Mouse (Mus musculus) layer of hippocampus, postnatal 14 days (tissue): Measurements from ENCODE around the gene Sh2d3c. TPM values are rescaled to one million over a fixed set of nuclear protein-coding genes. Genes with fewer than 3 reads are reported as not detected.

Experiments
- DNase-seq, 2 experiments: peaks; one replicate each; pipeline ENCODE4 v3.0.0; 2021 to 2022; ENCODE audit warnings: low spot score in 2 of 2, mixed read lengths in 1 of 2
- total RNA-seq, 2 experiments: library from RNA; stranded (reverse); gene quantifications; 2 replicates each; pipeline ENCODE4 v1.2.3; 2021

The Sh2d3c gene
- total RNA-seq, 2 experiments from 2014 or later, result 31.4 to 33.2 TPM

GRCm38 (mm10) chr2:32752181-32752580 is 31.3 kb downstream of the Sh2d3c start:
- no peak for DNase-seq

DNA sequence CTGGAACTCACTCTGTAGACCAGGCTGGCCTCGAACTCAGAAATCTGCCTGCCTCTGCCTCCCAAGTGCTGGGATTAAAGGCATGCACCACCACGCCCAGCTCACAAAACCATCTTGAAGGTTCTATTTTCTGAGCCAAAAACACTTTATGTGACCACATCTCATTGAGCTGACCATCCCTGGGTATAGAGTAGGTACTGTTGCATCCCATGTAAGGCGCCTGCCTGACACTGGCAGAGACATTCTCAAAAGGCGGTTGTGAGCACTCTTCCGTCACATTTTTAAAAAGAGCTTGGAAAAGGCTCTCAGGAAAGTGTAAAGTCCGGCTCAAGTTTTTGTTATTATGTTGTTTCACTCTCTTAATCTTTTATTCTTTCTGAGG is 35.8 kb downstream of the Sh2d3c start:
- DNase-seq, result no peak

DNA sequence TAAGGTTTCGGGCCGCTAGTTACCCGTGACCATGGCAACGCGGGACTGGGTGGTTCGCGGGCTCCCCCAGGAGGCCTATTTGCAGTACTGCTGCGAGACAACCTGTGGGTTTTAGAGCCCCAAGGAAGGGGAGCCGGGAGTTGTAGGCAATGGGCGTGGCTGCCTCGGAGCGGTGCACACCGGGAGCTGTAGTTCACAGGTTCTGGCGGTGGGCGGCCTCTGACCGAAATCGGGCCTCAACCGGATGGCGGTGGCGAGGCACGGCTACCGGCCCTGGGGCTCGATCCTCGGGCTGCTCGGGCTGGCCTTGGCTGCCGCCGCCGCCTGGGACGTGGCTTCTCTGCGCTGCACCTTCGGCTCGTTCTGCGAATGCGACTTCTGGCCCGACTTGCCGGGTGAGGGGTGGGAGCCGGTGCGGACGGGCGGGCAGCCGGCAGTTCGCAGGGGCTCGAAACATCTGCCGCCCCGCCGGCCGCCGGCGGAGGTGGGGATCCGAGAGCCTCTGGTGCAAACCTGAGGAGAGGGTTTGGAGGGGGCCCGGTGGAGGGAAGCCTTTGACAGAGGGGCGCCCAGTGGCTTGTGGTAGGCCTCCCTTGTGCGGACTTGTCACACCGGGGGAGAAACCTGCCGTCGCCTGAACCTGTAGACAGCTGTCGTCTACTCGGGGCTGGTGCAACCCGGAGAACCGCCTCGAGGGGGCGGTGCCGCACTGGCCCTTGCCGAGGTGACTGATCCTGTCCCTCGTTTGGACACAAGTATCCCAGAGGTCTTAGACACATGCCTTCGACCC is 36.4 kb downstream of the Sh2d3c start, which contains the start of gene Tor2a:
TSS of gene Tor2a (plus strand) at position 179 of the 790 bp plus-strand sequence.
- peak; percentile 96 to 98 for DNase-seq

DNA sequence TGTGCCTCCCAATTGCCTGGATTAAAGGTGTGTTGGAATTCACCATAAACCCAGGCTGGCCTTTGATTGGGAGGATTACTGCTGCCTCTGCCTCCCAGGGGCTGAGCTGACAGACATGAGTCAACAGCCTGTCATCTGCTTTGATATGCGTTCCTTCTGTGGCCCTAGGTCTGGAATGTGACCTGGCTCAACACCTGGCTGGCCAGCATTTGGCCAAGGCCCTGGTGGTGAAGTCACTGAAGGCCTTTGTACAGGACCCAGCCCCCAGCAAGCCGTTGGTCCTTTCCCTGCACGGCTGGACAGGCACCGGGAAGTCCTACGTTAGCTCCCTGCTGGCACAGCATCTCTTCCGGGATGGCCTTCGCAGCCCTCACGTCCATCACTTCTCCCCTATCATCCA is 37.6 kb downstream of the Sh2d3c start:
- no peak for DNase-seq

DNA sequence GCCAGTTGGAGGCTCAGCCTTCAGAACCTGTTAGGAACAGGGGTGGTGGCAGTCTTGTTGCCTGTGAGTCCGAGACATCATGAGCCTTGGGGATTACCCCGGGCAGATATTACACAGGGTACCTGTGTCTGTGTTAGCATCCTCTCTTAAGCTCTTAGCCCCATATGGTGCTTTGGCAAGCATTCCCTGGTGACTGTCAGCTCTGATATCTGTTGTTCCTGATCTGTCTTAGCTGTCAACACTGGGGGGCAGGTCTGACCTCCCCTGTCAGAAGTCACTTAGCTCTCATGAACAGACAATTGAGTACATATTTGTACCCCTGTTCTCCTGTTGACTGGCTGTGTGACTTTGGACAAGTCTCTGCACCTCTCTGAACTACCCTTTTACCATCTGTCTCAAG is 38.1 kb downstream of the Sh2d3c start:
- DNase-seq, result no peak

GRCm38 (mm10) chr2:32761361-32761760 is 40.5 kb downstream of the Sh2d3c start:
- DNase-seq, result no peak

DNA sequence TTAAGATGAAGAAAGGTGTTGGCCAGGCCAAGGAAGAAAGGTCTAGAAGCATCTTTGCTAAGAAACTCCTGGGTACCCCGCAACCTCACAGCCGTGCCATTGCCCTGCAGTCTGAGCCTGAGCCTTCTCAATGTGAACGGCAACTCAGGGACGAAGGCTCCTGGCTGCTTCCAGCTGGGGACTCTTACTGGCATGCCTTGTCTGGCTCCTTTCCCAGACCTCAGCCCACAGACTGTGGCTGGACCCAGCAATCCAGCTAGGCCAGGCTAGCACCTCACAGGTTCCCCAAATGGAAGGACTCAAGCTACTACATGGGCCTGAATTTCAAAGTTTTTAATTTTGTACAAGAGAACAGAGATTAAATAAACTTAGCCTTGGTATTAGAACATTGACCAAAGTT is 41.0 kb downstream of the Sh2d3c start:
- no peak for DNase-seq

- DNase-seq, result no peak
Measured at GRCm38 (mm10) chr2:32763353-32763752, 42.5 kb downstream of the Sh2d3c start.

GRCm38 (mm10) chr2:32767241-32767640 is 46.4 kb downstream of the Sh2d3c start:
- DNase-seq, result no peak

DNA sequence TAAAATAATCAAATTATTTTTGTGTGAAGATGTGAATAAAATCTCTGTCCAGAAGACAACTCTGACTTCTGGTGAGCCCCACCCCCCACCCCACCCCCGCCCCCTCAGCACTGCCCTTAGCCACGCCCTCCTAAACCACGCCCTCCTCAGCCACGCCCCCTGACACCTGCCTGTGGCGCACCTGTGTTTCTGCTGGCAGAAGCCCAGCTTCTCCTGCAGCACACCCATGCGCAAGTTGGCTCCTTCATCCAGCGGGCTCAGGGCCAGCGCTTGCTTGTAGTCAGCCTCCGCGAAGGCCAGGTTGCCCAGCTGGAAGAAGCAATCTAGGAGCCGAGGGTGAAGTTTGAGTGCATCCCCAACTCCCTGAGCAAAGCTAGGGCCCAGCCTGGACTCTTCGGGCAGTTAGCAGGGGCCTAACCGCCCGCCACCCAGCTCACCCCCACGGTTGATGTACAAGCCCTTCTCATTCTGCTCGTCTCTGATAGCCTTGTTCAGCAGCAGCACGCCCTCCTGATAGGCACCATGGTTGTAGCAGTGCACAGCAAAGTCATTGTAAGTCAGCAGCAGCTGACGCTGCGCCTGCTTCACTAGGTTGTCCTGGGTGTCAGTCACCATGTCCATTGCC is 47.9 kb downstream of the Sh2d3c start:
- no peak for DNase-seq

- DNase-seq, result no peak
Measured at GRCm38 (mm10) chr2:32769327-32770085, 48.7 kb downstream of the Sh2d3c start.

DNA sequence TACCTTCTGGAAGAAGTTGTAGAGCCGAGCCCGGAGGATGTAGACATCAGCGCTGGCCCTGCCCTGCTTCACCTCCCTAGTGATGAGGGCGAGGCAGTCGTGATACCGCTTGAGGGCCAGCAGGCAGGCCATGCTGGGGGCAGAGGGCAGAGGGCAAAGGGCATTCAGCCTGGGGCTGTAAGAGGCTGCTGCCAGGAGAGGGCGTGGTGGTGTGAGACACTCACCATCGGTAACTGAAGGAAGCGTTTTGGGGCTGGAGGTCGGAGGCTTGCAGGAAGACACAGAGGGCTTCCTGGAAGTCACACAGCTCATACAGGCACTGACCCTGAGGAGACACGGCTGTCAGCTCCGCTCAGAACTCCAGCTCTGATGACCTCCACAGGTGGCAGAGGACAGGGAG is 51.0 kb downstream of the Sh2d3c start:
- no peak for DNase-seq

GRCm38 (mm10) chr2:32772626-32773279 is 51.9 kb downstream of the Sh2d3c start:
- DNase-seq, result no peak

- peak; percentile 97 to 98 for DNase-seq
Measured at GRCm38 (mm10) chr2:32775359-32776074, 54.7 kb downstream of the Sh2d3c start, which contains the start of the genes Ttc16 and Ptrh1. TSS of gene Ttc16 (minus strand) at chr2:32775633. TSS of gene Ptrh1 (plus strand) at chr2:32775786.

GRCm38 (mm10) chr2:32776192-32776591 is 55.3 kb downstream of the Sh2d3c start:
- DNase-seq, result no peak

DNA sequence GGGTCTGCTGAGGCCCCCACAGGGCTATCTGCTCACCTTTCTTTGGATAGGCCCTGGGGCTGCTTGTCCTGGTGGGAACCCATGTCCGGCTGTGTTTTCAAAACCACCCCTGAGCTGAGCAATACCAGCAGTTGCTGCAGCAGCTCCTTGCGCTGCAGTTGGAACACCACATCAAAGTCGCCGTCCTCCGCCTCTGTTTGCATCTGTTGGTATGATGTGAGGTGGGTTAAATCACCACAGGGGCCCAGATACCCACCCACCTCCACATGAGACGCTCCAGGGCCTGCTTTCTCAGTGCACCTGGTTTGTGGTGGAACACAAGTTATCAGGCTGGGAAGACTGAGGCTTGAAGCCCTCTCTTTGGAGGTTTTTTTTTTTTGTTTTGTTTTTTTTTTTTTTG is 57.2 kb downstream of the Sh2d3c start:
- no peak for DNase-seq

DNA sequence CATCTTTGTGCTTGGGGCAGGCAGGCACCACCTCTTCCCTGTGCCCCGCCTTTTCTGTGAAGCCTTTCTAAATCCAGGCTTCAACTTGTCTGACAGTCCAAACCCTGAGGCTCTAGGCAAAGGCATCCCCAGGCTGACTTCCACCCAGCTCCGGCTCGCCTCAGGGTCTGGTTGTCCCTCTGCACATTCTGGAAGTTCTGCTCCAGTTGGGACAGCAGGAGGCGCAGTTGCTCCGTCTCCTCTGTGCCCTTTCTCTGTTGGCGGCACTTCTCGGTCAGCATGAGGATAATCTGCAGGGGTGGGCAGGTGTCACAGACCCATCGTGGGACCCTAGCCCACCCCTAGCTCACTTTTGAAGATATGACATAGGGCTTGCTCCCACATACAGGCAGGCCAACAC is 58.3 kb downstream of the Sh2d3c start:
- peak; percentile 48 to 68 for DNase-seq

DNA sequence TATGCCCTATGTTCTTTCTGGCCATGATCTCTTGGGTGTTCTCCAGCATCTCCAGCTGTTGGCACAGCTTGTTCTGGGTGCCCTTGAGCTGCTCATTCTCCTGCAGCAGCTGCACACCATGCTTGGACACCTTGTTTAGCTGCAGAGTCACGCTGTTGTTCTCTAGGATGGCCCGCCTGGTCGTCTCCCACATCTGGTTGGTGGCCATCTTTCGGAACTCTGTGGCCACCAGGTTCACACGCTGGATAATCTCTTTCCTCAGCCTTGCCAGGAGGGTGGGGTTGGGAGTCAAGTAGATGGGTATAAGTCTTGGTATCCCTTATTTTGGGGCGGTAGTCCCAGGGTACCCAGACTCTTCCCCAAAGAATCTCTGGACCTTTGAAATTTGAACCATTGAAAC is 58.9 kb downstream of the Sh2d3c start:
- DNase-seq, result no peak

- no peak for DNase-seq
Measured at GRCm38 (mm10) chr2:32781710-32782109, 60.9 kb downstream of the Sh2d3c start.

- DNase-seq, result no peak
Measured at GRCm38 (mm10) chr2:32784048-32784681, 63.3 kb downstream of the Sh2d3c start, which contains the start of gene Cfap157. TSS of gene Cfap157 (minus strand) at chr2:32784428.
